Mouse (Mus musculus): ENCODE data around the gene Klhl11. TPM values are rescaled to one million over a fixed set of nuclear protein-coding genes. Genes with fewer than 3 reads are reported as not detected.

Gene Klhl11
- polyA plus RNA-seq (2012; fragmentation: generic; extraction: Trizol) = 1 to 10 TPM in 1 of 2 experiments, under 1 TPM in 1; 0.21 to 2.3 TPM

GRCm38 (mm10) chr11:100472197-100472934, at the start of gene Klhl11:
Gene Klhl11, minus strand, starts transcription at chr11:100472741.

GRCm38 (mm10) chr11:100441797-100442196, 30.7 kb downstream of the Klhl11 start, which contains the start of the genes Nt5c3b and Klhl10:
Gene Nt5c3b, minus strand, starts transcription at chr11:100441808.
Gene Klhl10, plus strand, starts transcription at chr11:100441917.

GRCm38 (mm10) chr11:100414914-100415822, 57.4 kb downstream of the Klhl11 start, which contains the start of gene Fkbp10:
Gene Fkbp10, plus strand, starts transcription at chr11:100415697.

GRCm38 (mm10) chr11:100414021-100414913, 58.3 kb downstream of the Klhl11 start, which contains the start of gene P3h4:
Gene P3h4, minus strand, starts transcription at chr11:100414836.

Other genes with a start within 250 kb of the Klhl11 start
- under 1 TPM; 0.26 to 0.29 TPM for gene Krt16, start 223.8 kb downstream of the Klhl11 start, polyA plus RNA-seq (2012; fragmentation: generic; extraction: Trizol)
- not detected for gene Krt17, start 211.7 kb downstream of the Klhl11 start, polyA plus RNA-seq (2012; fragmentation: generic; extraction: Trizol)
- gene Krt42, start 202.9 kb downstream of the Klhl11 start, polyA plus RNA-seq (2012; fragmentation: generic; extraction: Trizol) = under 1 TPM; 0.02 to 0.05 TPM
- 1,000 to 10,000 TPM; 1,802 to 2,189 TPM for gene Eif1, start 152.9 kb downstream of the Klhl11 start, polyA plus RNA-seq (2012; fragmentation: generic; extraction: Trizol)
- gene Gast, start 138.3 kb downstream of the Klhl11 start, polyA plus RNA-seq (2012; fragmentation: generic; extraction: Trizol) = under 1 TPM in 1 of 2 experiments, not detected in 1; 0.07 TPM
- 1 to 10 TPM in 1 of 2 experiments, under 1 TPM in 1; 0.85 to 1.1 TPM for gene Hap1, start 116.6 kb downstream of the Klhl11 start, polyA plus RNA-seq (2012; fragmentation: generic; extraction: Trizol)
- 1 to 10 TPM; 2.6 to 10.0 TPM for gene Jup, start 75.0 kb downstream of the Klhl11 start, polyA plus RNA-seq (2012; fragmentation: generic; extraction: Trizol)
- gene P3h4, start 57.9 kb downstream of the Klhl11 start, polyA plus RNA-seq (2012; fragmentation: generic; extraction: Trizol) = 100 to 1,000 TPM; 103 to 258 TPM
- gene Fkbp10, start 57.0 kb downstream of the Klhl11 start, polyA plus RNA-seq (2012; fragmentation: generic; extraction: Trizol) = 100 to 1,000 TPM; 148 to 342 TPM
- 100 to 1,000 TPM in 1 of 2 experiments, 10 to 100 TPM in 1; 99.8 to 114 TPM for gene Nt5c3b, start 30.9 kb downstream of the Klhl11 start, polyA plus RNA-seq (2012; fragmentation: generic; extraction: Trizol)
- 1 to 10 TPM in 1 of 2 experiments, under 1 TPM in 1; 0.12 to 2.0 TPM for gene Klhl10, start 30.8 kb downstream of the Klhl11 start, polyA plus RNA-seq (2012; fragmentation: generic; extraction: Trizol)
- gene Acly, start 55.3 kb upstream of the Klhl11 start, polyA plus RNA-seq (2012; fragmentation: generic; extraction: Trizol) = 10 to 100 TPM; 34.3 to 98.6 TPM
- gene Ttc25, start 72.9 kb upstream of the Klhl11 start, polyA plus RNA-seq (2012; fragmentation: generic; extraction: Trizol) = under 1 TPM; 0.14 to 0.72 TPM
- gene Cnp, start 102.2 kb upstream of the Klhl11 start, polyA plus RNA-seq (2012; fragmentation: generic; extraction: Trizol) = 10 to 100 TPM in 1 of 2 experiments, 1 to 10 TPM in 1; 8.2 to 26.1 TPM
- gene Nkiras2, start 146.5 kb upstream of the Klhl11 start, polyA plus RNA-seq (2012; fragmentation: generic; extraction: Trizol) = 10 to 100 TPM; 26.0 to 56.3 TPM
- 100 to 1,000 TPM in 1 of 2 experiments, 10 to 100 TPM in 1; 26.2 to 140 TPM for gene Dnajc7, start 147.4 kb upstream of the Klhl11 start, polyA plus RNA-seq (2012; fragmentation: generic; extraction: Trizol)
- under 1 TPM; 0.04 to 0.05 TPM for gene Zfp385c, start 219.7 kb upstream of the Klhl11 start, polyA plus RNA-seq (2012; fragmentation: generic; extraction: Trizol)
- gene Dhx58, start 231.5 kb upstream of the Klhl11 start, polyA plus RNA-seq (2012; fragmentation: generic; extraction: Trizol) = 1 to 10 TPM in 1 of 2 experiments, under 1 TPM in 1; 0.60 to 7.9 TPM
- 10 to 100 TPM; 60.0 to 66.4 TPM for gene Kat2a, start 239.7 kb upstream of the Klhl11 start, polyA plus RNA-seq (2012; fragmentation: generic; extraction: Trizol)
- under 1 TPM; 0.34 to 0.59 TPM for gene Hspb9, start 241.1 kb upstream of the Klhl11 start, polyA plus RNA-seq (2012; fragmentation: generic; extraction: Trizol)

Data from C3H10T1/2 (cell line).